Mouse (Mus musculus): ENCODE results near the gene Styxl1. TPM values are rescaled to one million over a fixed set of nuclear protein-coding genes. Genes with fewer than 3 reads are reported as not detected.

Styxl1 gene
- 0.26 and 0.42 TPM in 2 replicates for polyA plus RNA-seq (2014; fragmentation: Nextera tagmentation; extraction: Ambion mirVana)

DNA sequence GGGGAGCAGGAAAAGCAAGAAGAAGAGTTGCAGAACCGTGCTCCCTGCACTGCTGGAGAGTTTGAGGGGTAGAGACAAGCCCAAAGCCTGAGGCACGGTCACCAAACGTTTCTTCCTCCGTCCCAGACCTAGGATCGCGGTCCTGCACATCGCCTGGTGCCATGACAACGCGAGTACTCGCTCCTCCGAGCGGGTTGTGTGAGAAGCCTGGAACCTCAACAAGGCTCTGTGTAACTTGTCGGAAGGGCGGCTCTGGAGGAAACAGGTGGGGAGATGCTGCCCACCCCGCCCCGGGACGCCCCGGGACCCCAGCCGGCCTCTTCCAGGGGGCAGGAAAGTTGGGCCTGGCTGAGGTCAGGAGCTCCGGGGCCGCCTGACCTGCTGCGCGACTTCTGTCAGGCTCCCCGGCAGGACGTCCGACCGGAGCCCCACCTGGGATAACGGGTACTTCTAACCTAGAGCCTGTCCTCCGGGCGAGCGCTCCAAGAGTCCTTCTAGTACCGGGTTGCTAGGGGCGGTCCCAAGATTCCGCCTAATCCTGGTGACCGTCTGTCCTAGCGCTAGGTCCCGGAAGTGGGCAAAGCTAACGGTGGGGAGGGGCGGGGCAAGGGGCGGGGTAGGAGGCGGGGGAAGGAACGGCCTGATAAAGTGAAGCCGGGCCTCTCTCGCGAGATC lies at the start of gene Styxl1:
TSS of gene Styxl1 (minus strand) at position 590 of the 675 bp plus-strand sequence.
- peak within 1 kb of the TSS; percentile 79 for H3K4me2 ChIP-seq (ENCODE audit: low read length)
- ATAC-seq (ENCODE audit: insufficient number of reproducible peaks, insufficient read depth, low FRiP score, low read depth): peak; percentile 92; the same call in 1 of the 2 replicates
- H3K4me3 ChIP-seq (ENCODE audit: control insufficient read depth in 1 of 2, insufficient read depth in 1 of 2, low read depth in 1 of 2, low read length in 2 of 2): peak within 1 kb of the TSS; percentile 91 to 98
- no peaks in the 10 kb centered on the region for H3K9me3 ChIP-seq (ENCODE audit: control insufficient read depth, low read length)
- peaks cover 11 to 23% of the 10 kb centered on the region in 2 experiments for H3K4me1 ChIP-seq (ENCODE audit: control insufficient read depth in 2 of 2, insufficient read depth in 2 of 2, low read length in 2 of 2)
- peaks cover 22% of the 10 kb centered on the region for H3K36me3 ChIP-seq (ENCODE audit: control insufficient read depth, insufficient read depth, low read length)
- H3K27me3 ChIP-seq (ENCODE audit: control insufficient read depth, insufficient read depth, low read length): no peaks in the 10 kb centered on the region
- H3K27ac ChIP-seq (replicated peaks in 1 of 2; ENCODE audit: control insufficient read depth in 1 of 2, insufficient read depth in 1 of 2, low read depth in 2 of 2, low read length in 2 of 2): peak within 1 kb of the TSS; percentile 97 to 99
- under 1% methylated on average over 44 of the region's 45 CpGs for WGBS
- peak within 1 kb of the TSS; percentile 98 for H3K9ac ChIP-seq (ENCODE audit: low read length)

DNA sequence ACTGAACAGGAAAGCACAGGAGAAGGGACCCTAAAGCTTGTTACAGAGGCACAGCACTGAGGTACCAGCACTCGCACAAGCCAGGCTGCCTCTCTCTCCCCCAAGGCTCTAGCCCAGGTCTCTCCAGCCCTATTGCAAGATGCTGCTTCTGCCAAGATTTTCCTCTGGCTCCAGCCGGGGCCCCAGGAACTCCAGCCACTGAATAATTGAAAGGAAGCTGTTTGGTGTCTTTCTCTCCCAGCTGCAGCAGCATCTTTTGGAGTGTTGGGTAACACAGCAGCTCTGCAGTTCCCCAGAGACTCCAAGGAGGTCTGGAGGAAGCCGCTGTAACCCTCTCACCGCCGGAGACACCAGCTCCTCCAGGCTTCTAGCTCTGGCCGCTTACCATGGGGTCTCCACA lies 48.0 kb upstream of the Styxl1 start:
- Histone ChIP-seq H3K4me2 (ENCODE audit: low read length) (no peak overlapping the region), H3K36me3 (ENCODE audit: control insufficient read depth, insufficient read depth, low read length) (no peaks in the 10 kb centered on the region), H3K9ac (ENCODE audit: low read length) (no peak overlapping the region), H3K9me3 (ENCODE audit: control insufficient read depth, low read length) (no peaks in the 10 kb centered on the region), H3K4me1 (ENCODE audit: control insufficient read depth in 2 of 2, insufficient read depth in 2 of 2, low read length in 2 of 2) (no peaks in the 10 kb centered on the region), H3K4me3 (ENCODE audit: control insufficient read depth in 1 of 2, insufficient read depth in 1 of 2, low read depth in 1 of 2, low read length in 2 of 2) (no peak overlapping the region), H3K27me3 (ENCODE audit: control insufficient read depth, insufficient read depth, low read length) (peaks cover 15% of the 10 kb centered on the region), H3K27ac (replicated peaks in 1 of 2; ENCODE audit: control insufficient read depth in 1 of 2, insufficient read depth in 1 of 2, low read depth in 2 of 2, low read length in 2 of 2) (no peak overlapping the region)
- 37% methylated on average over 6 of the region's 6 CpGs for whole genome bisulfite sequencing
- no peak for ATAC-seq (ENCODE audit: insufficient number of reproducible peaks, insufficient read depth, low FRiP score, low read depth)

DNA sequence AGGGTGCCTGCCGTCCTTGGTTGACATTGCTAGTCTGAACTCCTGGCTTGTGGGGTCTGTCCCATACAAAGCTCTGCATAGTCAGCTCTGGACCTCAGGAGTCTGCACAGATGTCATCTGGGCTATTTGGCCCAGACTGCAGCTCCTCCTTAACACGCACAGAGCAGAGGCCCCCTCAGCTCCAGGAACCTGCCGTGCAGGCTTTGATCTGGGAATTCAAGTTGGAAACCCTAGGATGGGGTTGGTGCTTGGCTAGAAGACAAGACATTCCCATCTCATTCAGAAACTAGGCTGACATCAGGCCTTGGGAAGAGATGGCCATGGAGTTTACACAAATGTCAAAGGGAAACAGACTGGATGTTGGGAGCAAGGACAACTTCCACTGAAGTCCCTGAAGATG lies 46.3 kb upstream of the Styxl1 start:
- no peaks in the 10 kb centered on the region for H3K36me3 ChIP-seq (ENCODE audit: control insufficient read depth, insufficient read depth, low read length)
- no peak overlapping the region for H3K9ac ChIP-seq (ENCODE audit: low read length)
- no peak for ATAC-seq (ENCODE audit: insufficient number of reproducible peaks, insufficient read depth, low FRiP score, low read depth)
- no peaks in the 10 kb centered on the region for H3K9me3 ChIP-seq (ENCODE audit: control insufficient read depth, low read length)
- H3K4me1 ChIP-seq (ENCODE audit: control insufficient read depth in 2 of 2, insufficient read depth in 2 of 2, low read length in 2 of 2): no peaks in the 10 kb centered on the region
- no peak overlapping the region for H3K27ac ChIP-seq (replicated peaks in 1 of 2; ENCODE audit: control insufficient read depth in 1 of 2, insufficient read depth in 1 of 2, low read depth in 2 of 2, low read length in 2 of 2)
- WGBS: 58% methylated on average over 3 of the region's 3 CpGs
- H3K27me3 ChIP-seq (ENCODE audit: control insufficient read depth, insufficient read depth, low read length): peaks cover 25% of the 10 kb centered on the region
- no peak overlapping the region for H3K4me2 ChIP-seq (ENCODE audit: low read length)
- no peak overlapping the region for H3K4me3 ChIP-seq (ENCODE audit: control insufficient read depth in 1 of 2, insufficient read depth in 1 of 2, low read depth in 1 of 2, low read length in 2 of 2)

DNA sequence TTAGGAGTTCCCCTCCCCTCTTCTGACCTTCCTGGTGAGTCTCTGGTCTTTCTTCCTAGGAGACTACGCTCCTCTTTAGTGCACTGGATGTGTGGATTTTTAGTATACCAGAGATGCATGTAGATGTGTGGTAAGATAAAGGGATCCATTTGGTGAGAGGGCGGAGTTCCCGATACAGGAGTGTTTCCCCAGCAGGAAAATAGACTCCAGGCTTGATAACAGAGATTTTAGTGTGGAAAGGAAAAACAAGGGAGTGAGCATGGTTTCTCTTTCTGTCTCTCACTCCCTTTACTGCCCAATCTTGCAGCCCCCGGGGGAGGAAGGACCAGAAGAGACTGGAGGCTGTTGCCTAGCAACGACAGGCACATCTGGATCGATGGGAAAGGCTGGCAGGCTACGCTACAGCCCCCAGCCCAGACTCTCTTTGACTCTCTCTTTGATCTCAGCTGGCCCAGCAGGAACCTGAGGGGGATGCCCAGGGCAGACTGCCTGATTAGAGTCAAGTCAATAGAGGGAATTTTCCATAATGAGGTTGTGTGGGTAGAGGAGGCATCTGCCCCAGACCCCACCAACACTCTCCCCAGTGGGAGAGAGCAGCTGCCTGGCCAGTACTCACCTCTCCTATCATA lies 44.2 kb upstream of the Styxl1 start:
- Histone ChIP-seq H3K4me1 (ENCODE audit: control insufficient read depth in 2 of 2, insufficient read depth in 2 of 2, low read length in 2 of 2) (no peaks in the 10 kb centered on the region), H3K9ac (ENCODE audit: low read length) (no peak overlapping the region), H3K36me3 (ENCODE audit: control insufficient read depth, insufficient read depth, low read length) (no peaks in the 10 kb centered on the region), H3K9me3 (ENCODE audit: control insufficient read depth, low read length) (no peaks in the 10 kb centered on the region), H3K27me3 (ENCODE audit: control insufficient read depth, insufficient read depth, low read length) (peaks cover 42% of the 10 kb centered on the region), H3K27ac (replicated peaks in 1 of 2; ENCODE audit: control insufficient read depth in 1 of 2, insufficient read depth in 1 of 2, low read depth in 2 of 2, low read length in 2 of 2) (no peak overlapping the region), H3K4me2 (ENCODE audit: low read length) (no peak overlapping the region), H3K4me3 (ENCODE audit: control insufficient read depth in 1 of 2, insufficient read depth in 1 of 2, low read depth in 1 of 2, low read length in 2 of 2) (no peak overlapping the region)
- no peak for ATAC-seq (ENCODE audit: insufficient number of reproducible peaks, insufficient read depth, low FRiP score, low read depth)
- 28% methylated on average over 7 of the region's 7 CpGs for WGBS

DNA sequence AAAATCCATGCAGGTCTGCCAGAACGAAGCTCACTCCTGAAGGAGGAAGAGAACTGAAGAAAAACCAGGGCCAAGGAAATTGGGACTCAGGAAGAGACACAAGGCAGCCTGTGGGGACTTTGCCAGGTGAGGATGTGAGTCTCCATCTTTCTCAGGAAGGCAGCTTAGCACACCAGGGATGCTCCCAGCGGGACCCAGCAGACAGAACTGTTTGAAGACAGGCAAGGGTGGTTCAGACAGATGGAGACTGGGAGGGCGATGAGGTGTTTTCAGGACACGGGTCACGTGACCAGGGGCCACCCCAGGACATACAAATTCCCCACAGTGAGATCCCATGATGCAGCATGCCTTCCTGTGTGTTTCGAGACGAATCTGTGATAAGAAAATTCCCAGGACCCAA lies 40.3 kb upstream of the Styxl1 start:
- H3K27ac ChIP-seq (replicated peaks in 1 of 2; ENCODE audit: control insufficient read depth in 1 of 2, insufficient read depth in 1 of 2, low read depth in 2 of 2, low read length in 2 of 2): no peak overlapping the region
- no peaks in the 10 kb centered on the region for H3K4me1 ChIP-seq (ENCODE audit: control insufficient read depth in 2 of 2, insufficient read depth in 2 of 2, low read length in 2 of 2)
- H3K4me2 ChIP-seq (ENCODE audit: low read length): no peak overlapping the region
- H3K27me3 ChIP-seq (ENCODE audit: control insufficient read depth, insufficient read depth, low read length): peaks cover 46% of the 10 kb centered on the region
- WGBS: 33% methylated on average over 7 of the region's 7 CpGs
- H3K9me3 ChIP-seq (ENCODE audit: control insufficient read depth, low read length): no peaks in the 10 kb centered on the region
- ATAC-seq (ENCODE audit: insufficient number of reproducible peaks, insufficient read depth, low FRiP score, low read depth): no peak
- H3K9ac ChIP-seq (ENCODE audit: low read length): no peak overlapping the region
- H3K36me3 ChIP-seq (ENCODE audit: control insufficient read depth, insufficient read depth, low read length): no peaks in the 10 kb centered on the region
- no peak overlapping the region for H3K4me3 ChIP-seq (ENCODE audit: control insufficient read depth in 1 of 2, insufficient read depth in 1 of 2, low read depth in 1 of 2, low read length in 2 of 2)

DNA sequence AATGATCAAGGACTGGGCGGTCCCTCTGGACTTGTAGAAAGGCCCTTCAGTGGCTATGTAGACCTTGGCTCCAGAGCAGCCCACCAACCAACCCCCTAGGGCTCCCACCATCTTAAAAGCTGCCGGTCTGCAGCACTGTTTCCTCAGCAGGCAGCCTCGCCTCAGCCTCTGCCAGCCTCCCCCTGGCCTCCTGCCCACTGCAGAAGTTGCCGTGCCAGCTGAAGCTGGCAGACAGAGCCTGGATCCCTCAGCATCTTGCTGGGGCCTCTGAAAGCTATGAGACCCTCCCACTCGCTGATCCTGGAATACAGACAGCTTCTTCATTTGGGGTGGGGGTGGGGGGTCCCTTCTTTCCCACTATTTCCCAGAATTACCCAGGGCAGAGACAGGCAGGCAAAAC lies 34.8 kb upstream of the Styxl1 start:
- H3K4me1 ChIP-seq (ENCODE audit: control insufficient read depth in 2 of 2, insufficient read depth in 2 of 2, low read length in 2 of 2): no peaks in the 10 kb centered on the region
- no peak for ATAC-seq (ENCODE audit: insufficient number of reproducible peaks, insufficient read depth, low FRiP score, low read depth)
- H3K4me3 ChIP-seq (ENCODE audit: control insufficient read depth in 1 of 2, insufficient read depth in 1 of 2, low read depth in 1 of 2, low read length in 2 of 2): no peak overlapping the region
- peaks cover 14% of the 10 kb centered on the region for H3K27me3 ChIP-seq (ENCODE audit: control insufficient read depth, insufficient read depth, low read length)
- H3K27ac ChIP-seq (replicated peaks in 1 of 2; ENCODE audit: control insufficient read depth in 1 of 2, insufficient read depth in 1 of 2, low read depth in 2 of 2, low read length in 2 of 2): no peak overlapping the region
- no peaks in the 10 kb centered on the region for H3K36me3 ChIP-seq (ENCODE audit: control insufficient read depth, insufficient read depth, low read length)
- H3K9ac ChIP-seq (ENCODE audit: low read length): no peak overlapping the region
- 66% methylated on average over 5 of the region's 5 CpGs for WGBS
- no peak overlapping the region for H3K4me2 ChIP-seq (ENCODE audit: low read length)
- H3K9me3 ChIP-seq (ENCODE audit: control insufficient read depth, low read length): no peaks in the 10 kb centered on the region

DNA sequence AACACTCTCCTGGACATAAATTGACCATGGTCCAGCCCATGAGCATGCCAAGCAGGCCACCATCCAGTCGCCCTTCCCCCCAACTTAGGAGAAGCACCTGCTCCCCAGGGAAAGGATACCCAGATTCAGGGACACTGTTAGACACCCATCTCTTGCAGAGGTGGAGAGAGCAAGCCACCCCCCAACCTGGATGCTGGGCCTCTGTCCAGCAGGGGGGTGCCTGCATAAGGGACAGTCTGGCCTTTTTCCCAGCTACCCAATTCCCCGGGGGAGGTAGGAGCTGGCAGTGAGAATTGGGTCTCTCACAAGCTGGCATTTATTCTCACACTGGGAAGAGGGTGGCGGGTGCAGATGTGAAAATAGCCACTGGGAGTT lies 29.1 kb upstream of the Styxl1 start:
- WGBS: 42% methylated on average over 3 of the region's 3 CpGs
- Histone ChIP-seq H3K27ac (replicated peaks in 1 of 2; ENCODE audit: control insufficient read depth in 1 of 2, insufficient read depth in 1 of 2, low read depth in 2 of 2, low read length in 2 of 2) (no peak overlapping the region), H3K4me3 (ENCODE audit: control insufficient read depth in 1 of 2, insufficient read depth in 1 of 2, low read depth in 1 of 2, low read length in 2 of 2) (no peak overlapping the region), H3K36me3 (ENCODE audit: control insufficient read depth, insufficient read depth, low read length) (no peaks in the 10 kb centered on the region), H3K27me3 (ENCODE audit: control insufficient read depth, insufficient read depth, low read length) (0 out of 2 replicates have a peak, but pooled peaks cover 3% of the 10 kb centered on the region), H3K9ac (ENCODE audit: low read length) (no peak overlapping the region), H3K4me2 (ENCODE audit: low read length) (no peak overlapping the region), H3K4me1 (ENCODE audit: control insufficient read depth in 2 of 2, insufficient read depth in 2 of 2, low read length in 2 of 2) (no peaks in the 10 kb centered on the region; a peak in 1 of 4 replicates), H3K9me3 (ENCODE audit: control insufficient read depth, low read length) (peaks cover 3% of the 10 kb centered on the region; the same call in 1 of the 2 replicates)
- ATAC-seq (ENCODE audit: insufficient number of reproducible peaks, insufficient read depth, low FRiP score, low read depth): no peak

All from heart, embryonic 14.5 days (tissue).